Mouse (Mus musculus) layer of hippocampus, adult 2 months (tissue): ENCODE measurements around the gene Samd4b. TPM values are rescaled to one million over a fixed set of nuclear protein-coding genes. Genes with fewer than 3 reads are reported as not detected.
A peak's percentile ranks its signal among the peaks of the same experiment; 100 is the strongest.
"Not testable (repeated sequence)": the region's sequence is repeated elsewhere in the genome, so short reads cannot be mapped to it uniquely, and the experiment has no call there.

ENCODE experiments used
- DNase-seq, 2 experiments: peaks; one replicate each; pipeline ENCODE4 v3.0.0; 2022; ENCODE audit warnings: low spot score in 2 of 2
- H3K27ac ChIP-seq: fragments of 200-600 bp; 2 replicates; pipeline ENCODE4 v1.8.1; 2022
- H3K4me3 ChIP-seq: fragments of 200-600 bp; 2 replicates; pipeline ENCODE4 v1.8.1; 2022; ENCODE audit warnings: mild to moderate bottlenecking
- CTCF ChIP-seq: fragments of 200-600 bp; conservative IDR thresholded peaks from 2 replicates; pipeline ENCODE4 v1.8.1; 2022; ENCODE audit warnings: antibody characterized with exemption, mild to moderate bottlenecking, moderate library complexity
- total RNA-seq, 2 experiments: library from RNA; stranded (reverse); gene quantifications; 2 replicates each; pipeline ENCODE4 v1.2.3; 2021

Samd4b gene
- total RNA-seq, 2 experiments from 2014 or later = 67.8 to 70.1 TPM

DNA sequence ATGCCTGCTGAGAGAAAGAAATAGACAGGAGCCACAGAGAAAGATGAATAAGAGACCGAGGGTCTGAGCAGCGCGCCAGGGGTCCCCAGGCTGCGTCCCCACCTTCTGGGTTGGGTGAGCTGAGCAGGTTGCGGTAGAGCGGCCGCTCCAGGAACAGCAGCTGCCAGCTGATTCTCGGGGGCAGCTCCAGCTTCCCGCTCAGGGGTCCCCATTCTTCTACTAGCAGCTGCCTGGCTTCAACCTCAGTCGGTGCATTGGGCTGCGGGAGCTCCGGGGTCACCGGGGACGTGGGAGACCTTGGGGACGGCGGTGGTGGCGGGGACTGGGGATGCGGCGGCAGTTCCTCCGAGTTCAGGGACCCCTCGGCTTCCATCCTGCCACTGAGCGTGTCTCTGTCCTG is 51.3 kb downstream of the Samd4b start:
- Histone ChIP-seq H3K4me3 (peak overlapping the region; percentile 20; the same call in 1 of the 2 replicates), H3K27ac (no peak overlapping the region)
- DNase-seq = no peak
- TF ChIP-seq CTCF = no peak

DNA sequence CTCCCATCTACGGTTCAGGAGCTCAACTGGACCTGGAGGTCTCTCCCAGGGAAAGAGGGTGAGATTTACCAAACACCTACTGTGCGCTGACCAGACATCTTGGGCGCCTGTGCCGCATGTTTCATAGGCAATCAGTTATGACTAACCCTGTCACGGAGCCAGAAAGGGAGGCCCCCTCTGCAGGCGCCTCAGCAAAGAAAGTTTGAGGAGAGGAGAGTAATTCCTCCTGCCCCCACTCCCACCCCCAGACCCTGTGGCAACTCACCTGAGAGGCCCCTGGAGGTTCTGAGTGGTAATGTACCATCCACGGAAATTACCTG is 52.1 kb downstream of the Samd4b start:
- Histone ChIP-seq H3K27ac (no peak overlapping the region), H3K4me3 (no peak overlapping the region)
- no peak for DNase-seq
- TF ChIP-seq CTCF = no peak

DNA sequence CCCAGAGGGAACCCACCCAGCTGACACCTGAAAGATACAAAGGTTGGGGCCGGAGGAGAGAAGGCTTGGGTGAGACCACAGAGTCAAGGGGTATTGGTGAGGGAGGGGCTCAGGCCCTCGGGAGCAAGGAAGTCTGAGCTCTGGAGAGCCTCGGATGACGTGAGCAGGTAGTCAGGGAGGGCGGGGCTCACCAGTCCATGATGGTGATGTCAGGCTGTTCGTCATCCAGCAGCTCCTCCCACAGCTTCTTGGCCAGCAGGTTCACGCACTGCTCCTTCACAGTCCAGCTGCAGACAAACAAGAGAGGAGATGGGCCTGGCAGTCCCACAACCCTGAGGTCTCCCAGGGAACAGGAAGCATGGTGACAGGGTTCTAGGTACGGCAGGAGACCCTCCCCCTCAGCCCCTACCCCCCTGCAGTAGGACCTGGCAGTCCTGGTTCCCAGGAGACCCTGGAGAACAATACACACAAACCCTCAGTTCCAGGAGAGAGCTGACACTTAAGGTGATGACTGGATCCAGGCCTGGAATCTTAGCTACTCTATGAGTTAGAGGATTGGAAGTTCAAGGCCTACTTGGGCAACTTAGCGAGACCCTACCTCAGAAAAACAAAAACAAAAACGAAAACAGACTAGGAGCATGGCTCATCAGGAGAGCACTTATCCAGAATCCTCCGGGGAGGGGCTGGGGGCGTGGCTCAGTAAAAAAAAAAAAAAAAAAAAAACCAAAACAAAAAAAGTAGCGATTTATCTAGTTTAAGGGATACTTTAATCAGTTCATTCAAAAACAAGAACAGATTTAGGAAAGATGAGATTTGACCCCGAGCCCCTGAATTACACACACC is 52.7 kb downstream of the Samd4b start:
- Histone ChIP-seq H3K4me3 (no peak overlapping the region), H3K27ac (no peak overlapping the region)
- no peak for TF ChIP-seq CTCF
- DNase-seq = no peak

DNA sequence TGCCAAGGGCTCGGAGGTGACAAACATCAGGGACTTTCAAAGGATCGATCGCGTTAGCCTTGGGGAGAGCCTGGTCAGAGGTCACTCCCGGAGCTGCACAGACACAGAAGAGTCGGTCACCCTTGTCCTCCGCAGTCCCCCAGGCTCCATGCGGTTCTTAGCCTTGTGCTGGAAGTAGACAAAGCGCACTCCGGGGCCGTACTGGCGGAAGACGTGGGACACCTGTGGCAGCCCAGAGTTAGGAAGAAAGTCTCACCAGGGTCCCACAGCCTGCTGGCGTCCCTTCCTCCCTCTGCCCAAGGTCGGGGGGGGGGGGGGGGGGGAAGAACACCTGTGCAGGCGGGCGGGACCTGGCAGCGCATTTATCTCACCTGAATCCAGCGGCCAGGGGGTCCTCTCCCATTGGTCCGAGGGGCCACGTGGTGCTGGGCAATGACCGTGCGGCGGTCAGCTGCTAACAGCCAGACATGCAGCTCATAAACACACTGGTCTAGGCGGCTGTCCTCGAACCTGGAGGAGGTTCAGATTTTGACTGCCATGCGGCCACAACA is 53.8 kb downstream of the Samd4b start:
- DNase-seq = no peak
- TF ChIP-seq CTCF = no peak
- no peak overlapping the region for H3K27ac ChIP-seq
- H3K4me3 ChIP-seq = no peak overlapping the region

DNA sequence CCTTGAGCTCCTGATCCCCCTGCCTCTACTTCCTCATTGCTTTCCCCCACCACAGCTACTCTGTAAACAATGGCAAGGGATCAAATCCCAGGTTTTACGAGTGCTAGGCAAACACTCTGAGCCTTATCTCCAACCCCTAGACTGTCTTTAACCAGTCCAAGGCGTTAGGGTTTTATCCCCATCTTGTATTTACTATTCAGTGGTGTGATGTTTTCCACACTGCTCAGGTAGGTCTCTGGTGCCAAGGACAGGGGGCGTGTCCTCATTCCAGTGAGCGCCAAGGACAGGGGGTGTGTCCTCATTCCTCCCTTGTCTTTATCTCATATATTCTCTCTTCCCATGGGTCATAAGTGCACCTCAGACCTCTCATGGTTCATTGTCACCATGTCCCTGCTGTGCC is 57.4 kb downstream of the Samd4b start, which contains the start of gene Sycn:
TSS of gene Sycn (plus strand) at position 360 of the 400 bp plus-strand sequence.
- no peak for DNase-seq
- Histone ChIP-seq H3K4me3 (no peak within 1 kb of the TSS), H3K27ac (no peak within 1 kb of the TSS)
- TF ChIP-seq CTCF = no peak

DNA sequence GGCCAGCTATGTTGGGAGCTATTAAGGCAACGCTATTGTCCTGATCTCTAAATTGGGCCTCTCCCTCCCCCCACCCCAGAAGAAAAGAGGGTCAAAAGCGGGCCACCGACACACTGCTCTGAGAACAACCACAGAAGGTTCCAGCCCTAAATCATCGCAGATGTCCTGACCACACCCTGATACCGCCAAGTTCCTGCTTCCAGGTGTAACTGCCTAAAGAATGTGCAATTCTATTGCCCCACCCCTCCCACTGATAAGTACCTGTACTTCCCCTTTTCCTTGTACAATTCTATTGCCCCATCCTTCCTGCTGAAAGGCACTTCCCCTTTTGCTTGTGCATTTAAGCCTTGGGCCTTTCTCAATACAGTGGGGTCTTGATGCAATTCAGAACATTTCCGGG is 59.1 kb downstream of the Samd4b start:
- not testable (repeated sequence) for H3K27ac ChIP-seq, H3K4me3 ChIP-seq, DNase-seq

DNA sequence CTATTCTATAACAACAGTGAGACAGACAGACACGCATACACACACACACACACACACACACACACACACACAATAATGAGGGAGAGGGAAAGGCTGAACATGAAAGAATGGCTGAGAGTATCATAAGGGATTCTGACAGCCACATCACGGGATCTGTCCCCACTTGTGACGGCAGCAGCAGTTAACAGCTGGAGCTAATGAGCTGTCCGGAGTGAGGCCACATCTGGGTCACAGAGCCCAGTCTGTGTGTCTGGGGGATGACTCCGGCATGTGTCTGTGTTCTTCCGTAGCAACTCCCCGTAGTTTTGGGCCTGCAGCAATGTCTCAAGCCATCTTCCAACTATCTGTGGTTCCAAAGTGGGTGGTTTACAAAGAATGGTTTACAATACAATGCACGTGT is 65.9 kb downstream of the Samd4b start:
- TF ChIP-seq CTCF = no peak
- Histone ChIP-seq H3K4me3 (no peak overlapping the region), H3K27ac (no peak overlapping the region)
- DNase-seq = no peak

DNA sequence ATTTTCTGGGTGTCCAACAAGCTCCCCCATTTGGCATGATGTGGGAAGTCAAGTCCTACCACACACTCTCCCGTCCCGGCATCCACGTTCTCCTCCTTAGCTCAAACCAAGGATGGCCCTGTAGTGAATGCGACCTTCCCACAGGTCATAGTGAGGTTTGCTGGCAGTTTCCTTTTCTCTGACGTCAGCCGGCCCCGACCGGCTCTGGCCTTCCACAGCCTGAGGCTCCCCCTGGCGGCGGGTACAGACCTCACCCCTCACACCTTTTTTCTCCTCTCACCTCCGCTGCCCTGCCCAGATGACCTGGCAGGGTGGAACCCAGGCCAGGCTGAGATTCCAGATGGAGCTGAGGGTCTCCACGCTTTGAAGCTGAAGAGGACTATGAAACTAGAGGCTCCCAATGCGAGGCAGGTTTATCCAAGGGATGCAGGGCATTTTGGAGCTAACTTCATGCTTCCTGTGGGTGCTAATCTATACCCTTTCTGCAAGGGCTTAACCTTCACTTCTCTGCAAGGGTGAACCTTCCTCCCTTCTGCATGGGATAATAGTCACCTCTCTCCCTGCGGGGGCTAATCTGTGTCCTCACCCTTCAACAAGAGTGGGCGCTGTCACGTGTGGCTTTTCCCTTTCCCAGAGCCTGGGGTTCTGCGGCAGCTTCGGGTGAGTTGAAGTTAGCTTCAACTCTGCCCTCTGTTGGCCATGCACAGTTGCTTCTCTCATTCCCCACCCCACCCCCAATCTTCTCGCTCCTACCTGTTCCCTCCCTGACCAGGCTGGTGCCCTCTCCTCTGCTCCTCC is 69.8 kb downstream of the Samd4b start:
- peak; percentile 87 for TF ChIP-seq CTCF

DNA sequence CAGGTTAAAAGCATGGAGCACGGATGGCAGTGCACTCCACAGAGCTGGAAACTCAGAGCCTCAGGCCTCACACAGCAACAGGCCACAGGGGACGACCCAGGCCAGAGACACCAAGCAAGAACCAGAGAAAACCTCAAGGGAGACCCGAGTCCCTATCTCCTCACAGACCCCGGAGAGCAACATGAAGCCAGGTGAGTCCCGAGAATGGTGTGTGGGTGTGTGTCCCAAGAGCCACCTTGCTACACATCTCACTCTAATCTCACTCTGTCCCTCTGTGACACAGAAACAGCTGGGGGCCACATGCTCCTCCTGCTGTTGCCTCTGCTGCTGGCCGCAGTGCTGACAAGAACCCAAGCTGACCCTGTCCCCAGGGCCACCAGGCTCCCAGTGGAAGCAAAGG is 75.4 kb downstream of the Samd4b start, which contains the start of gene Ifnl3:
TSS of gene Ifnl3 (plus strand) at position 301 of the 400 bp plus-strand sequence.
- H3K27ac ChIP-seq, H3K4me3 ChIP-seq, DNase-seq: not testable (repeated sequence)

More for the DNA sequence above, 69.8 kb downstream of the Samd4b start:
- Histone ChIP-seq H3K4me3 (no peak overlapping the region), H3K27ac (no peak overlapping the region)
- DNase-seq = peak; percentile 42 to 72

DNA sequence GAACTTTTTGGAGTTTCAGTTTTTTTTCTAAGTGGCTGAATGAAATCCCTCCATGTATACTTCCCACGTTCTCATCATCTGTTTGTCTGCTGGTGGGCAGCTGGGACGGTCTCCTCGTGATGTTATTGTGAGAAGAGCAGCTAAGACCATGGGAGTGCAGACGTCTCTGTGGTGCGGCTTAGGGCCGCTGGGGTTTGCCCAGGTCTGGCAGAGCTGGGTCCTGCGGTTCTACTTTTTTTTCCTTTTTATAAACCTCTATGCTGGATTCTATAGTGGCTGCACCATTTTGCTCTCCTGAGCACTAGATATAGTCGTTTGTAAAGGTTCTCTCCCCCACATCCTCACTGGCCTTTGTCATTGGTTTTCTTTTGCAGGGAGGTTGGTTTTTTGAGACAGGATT is 86.5 kb downstream of the Samd4b start:
- Histone ChIP-seq H3K4me3 (no peak overlapping the region), H3K27ac (no peak overlapping the region)
- no peak for DNase-seq
- no peak for TF ChIP-seq CTCF

DNA sequence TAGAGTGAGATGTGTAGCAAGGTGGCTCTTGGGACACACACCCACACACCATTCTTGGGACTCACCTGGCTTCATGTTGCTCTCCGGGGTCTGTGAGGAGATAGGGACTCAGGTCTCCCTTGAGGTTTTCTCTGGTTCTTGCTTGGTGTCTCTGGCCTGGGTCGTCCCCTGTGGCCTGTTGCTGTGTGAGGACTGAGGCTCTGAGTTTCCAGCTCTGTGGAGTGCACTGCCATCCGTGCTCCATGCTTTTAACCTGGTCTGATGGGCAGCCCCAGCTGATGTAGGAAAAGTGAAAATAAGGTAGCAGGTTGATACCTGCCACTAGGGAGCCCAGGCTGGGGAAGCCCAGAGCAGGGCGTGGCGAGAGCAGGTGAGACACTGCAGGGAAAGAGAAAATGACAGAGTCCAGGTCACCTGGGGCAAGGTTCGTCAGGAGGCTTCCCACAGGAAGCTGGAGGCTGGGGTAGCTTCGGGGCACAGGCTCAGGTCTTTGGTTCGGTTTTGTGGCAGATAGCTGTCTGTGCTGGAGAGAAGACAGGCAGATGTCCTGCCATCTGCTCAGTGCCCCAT is 87.5 kb downstream of the Samd4b start, which contains the start of gene Ifnl2:
TSS of gene Ifnl2 (minus strand) at position 51 of the 570 bp plus-strand sequence.
- H3K4me3 ChIP-seq, H3K27ac ChIP-seq, DNase-seq: not testable (repeated sequence)

DNA sequence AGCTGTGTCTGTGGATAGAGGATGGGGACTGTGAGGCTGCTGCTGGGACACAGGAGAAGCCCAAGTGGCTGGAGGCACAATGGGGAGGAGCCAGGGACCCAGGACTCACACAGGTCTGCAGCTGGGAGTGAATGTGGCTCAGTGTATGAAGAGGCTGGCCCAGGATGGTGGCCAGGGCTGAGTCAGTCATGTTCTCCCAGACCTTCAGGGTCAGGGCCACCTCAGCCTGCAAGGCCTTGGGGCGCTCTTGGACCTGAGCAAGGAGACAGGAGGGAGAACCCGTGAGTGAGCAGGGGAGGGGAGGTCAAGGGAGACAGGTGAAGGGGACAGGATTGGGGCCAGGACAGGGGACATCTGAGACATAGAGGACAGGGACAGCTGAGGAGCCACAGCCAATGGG is 88.8 kb downstream of the Samd4b start:
- H3K4me3 ChIP-seq, H3K27ac ChIP-seq, DNase-seq: not testable (repeated sequence)

DNA sequence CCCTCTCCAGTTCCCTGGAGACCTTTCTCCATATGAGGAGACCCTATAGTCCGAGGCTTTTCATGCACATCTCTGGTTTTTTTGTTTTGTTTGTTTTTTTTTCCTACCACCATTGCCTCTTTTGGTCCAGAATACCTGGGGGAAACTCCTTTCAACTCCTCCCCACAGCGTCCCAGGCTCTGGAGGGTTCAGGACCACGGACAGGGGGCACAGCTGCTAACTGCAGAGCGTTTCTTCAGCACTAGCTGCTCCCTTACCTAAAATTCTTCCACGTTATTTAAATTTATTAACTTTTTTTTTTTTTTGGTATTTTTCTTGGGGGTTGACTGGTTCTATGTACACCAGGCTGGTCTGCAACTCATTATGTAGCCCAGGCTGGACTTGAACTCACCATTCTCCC is 92.4 kb downstream of the Samd4b start:
- DNase-seq = no peak
- no peak overlapping the region for H3K27ac ChIP-seq
- no peak overlapping the region for H3K4me3 ChIP-seq
- TF ChIP-seq CTCF = no peak
